Mouse (Mus musculus) hematopoietic stem cell, adult 5-6 weeks (primary cell): ENCODE results near the gene Dennd6b. TPM values are rescaled to one million over a fixed set of nuclear protein-coding genes. Genes with fewer than 3 reads are reported as not detected.

Experiments
- ATAC-seq, 2 experiments: fragments of 125-278 bp in 1 of 2; replicated peaks in 1 of 2; 2 replicates each; pipeline ENCODE4 v1.8.0; 2016 to 2017; ENCODE audit warnings: inconsistent platforms in 2 of 2, mild to moderate bottlenecking in 2 of 2, moderate number of reproducible peaks in 2 of 2, low read depth in 1 of 2, moderate TSS enrichment in 1 of 2; ENCODE audit not compliant: low FRiP score in 2 of 2, poor library complexity in 2 of 2, severe bottlenecking in 2 of 2, insufficient read depth in 1 of 2, low TSS enrichment in 1 of 2
- total RNA-seq: library from RNA; stranded (forward); fragments of 172-1452, 232-1000 nt; gene quantifications from 2 replicates; pipeline ENCODE4 v1.2.3, GENCODE M21; 2017

The Dennd6b gene
- total RNA-seq, 1 experiment from 2014 or later, result 4.8 TPM

GRCm38 (mm10) chr15:89172276-89172935, 23.9 kb downstream of the Dennd6b start:
- peak; percentile 43 to 60 for ATAC-seq

- no peak for ATAC-seq
Measured at GRCm38 (mm10) chr15:89171526-89172051, 24.7 kb downstream of the Dennd6b start.

- no peak for ATAC-seq
Measured at GRCm38 (mm10) chr15:89170102-89170501, 26.2 kb downstream of the Dennd6b start.

GRCm38 (mm10) chr15:89169431-89169830, 26.9 kb downstream of the Dennd6b start:
- ATAC-seq, result no peak

- ATAC-seq, result no peak
Measured at GRCm38 (mm10) chr15:89168922-89169321, 27.4 kb downstream of the Dennd6b start.

GRCm38 (mm10) chr15:89165478-89165877, 30.8 kb downstream of the Dennd6b start:
- no peak for ATAC-seq

- ATAC-seq, result no peak
Measured at GRCm38 (mm10) chr15:89161397-89161796, 34.9 kb downstream of the Dennd6b start.

- no peak for ATAC-seq
Measured at GRCm38 (mm10) chr15:89158516-89158915, 37.8 kb downstream of the Dennd6b start.

GRCm38 (mm10) chr15:89157954-89158353, 38.3 kb downstream of the Dennd6b start:
- peak; percentile 48 to 81; a peak in 3 of 4 replicates for ATAC-seq

- no peak for ATAC-seq
Measured at GRCm38 (mm10) chr15:89152312-89152711, 44.0 kb downstream of the Dennd6b start.

GRCm38 (mm10) chr15:89150041-89150390, 46.3 kb downstream of the Dennd6b start:
- ATAC-seq, result peak; percentile 28 to 39; a peak in 2 of 4 replicates

GRCm38 (mm10) chr15:89149271-89150040, 46.8 kb downstream of the Dennd6b start, which contains the start of gene Mapk11:
Gene Mapk11, minus strand, starts transcription at chr15:89149628.
- ATAC-seq, result peak; percentile 33 to 36; a peak in 1 of 4 replicates

- no peak for ATAC-seq
Measured at GRCm38 (mm10) chr15:89148496-89149270, 47.6 kb downstream of the Dennd6b start.

- no peak for ATAC-seq
Measured at GRCm38 (mm10) chr15:89147895-89148294, 48.4 kb downstream of the Dennd6b start.

GRCm38 (mm10) chr15:89147456-89147855, 48.8 kb downstream of the Dennd6b start:
- no peak for ATAC-seq

GRCm38 (mm10) chr15:89147024-89147423, 49.3 kb downstream of the Dennd6b start:
- peak in 1 of 2 experiments; percentile 46; a peak in 2 of 4 replicates for ATAC-seq

- ATAC-seq, result no peak
Measured at GRCm38 (mm10) chr15:89146537-89146936, 49.8 kb downstream of the Dennd6b start.
